Mouse (Mus musculus) embryonic fibroblast, embryonic 13.5 days (primary cell): ENCODE measurements around the gene Ablim1. TPM values are rescaled to one million over a fixed set of nuclear protein-coding genes. Genes with fewer than 3 reads are reported as not detected.
"Not testable (repeated sequence)": the region's sequence is repeated elsewhere in the genome, so short reads cannot be mapped to it uniquely, and the experiment has no call there.

Source experiments
- H3K27ac ChIP-seq: 2 replicates; pipeline ENCODE4 v1.5.1; 2012; ENCODE audit warnings: low read length, control low read depth, inconsistent platforms; ENCODE audit not compliant: insufficient read depth
- H3K4me1 ChIP-seq: 2 replicates; pipeline ENCODE4 v1.6.1; 2011; ENCODE audit warnings: low read length; ENCODE audit not compliant: control insufficient read depth, insufficient read depth
- H3K4me3 ChIP-seq: 2 replicates; pipeline ENCODE4 v1.5.1; 2011; ENCODE audit warnings: mild to moderate bottlenecking, control low read depth, low read length; ENCODE audit not compliant: insufficient read depth
- CTCF ChIP-seq: IDR thresholded peaks from 2 replicates; pipeline ENCODE4 v1.5.1; 2011; ENCODE audit warnings: mild to moderate bottlenecking, control low read depth, low read length, moderate library complexity, borderline replicate concordance; ENCODE audit not compliant: insufficient read depth
- POLR2A ChIP-seq: IDR thresholded peaks from 2 replicates; pipeline ENCODE4 v1.6.1; 2011; ENCODE audit warnings: low read depth, mild to moderate bottlenecking, control low read depth, low read length, moderate library complexity
- polyA plus RNA-seq: library from polyadenylated mRNA; stranded (reverse); fragments of >200 nt; gene quantifications from 2 replicates; pipeline ENCODE4 v1.2.4, GENCODE M21; 2011; ENCODE audit warnings: low read depth; ENCODE audit not compliant: missing spikeins, insufficient read length

Ablim1 gene
- polyA plus RNA-seq, 1 experiment = 24.0 TPM

DNA sequence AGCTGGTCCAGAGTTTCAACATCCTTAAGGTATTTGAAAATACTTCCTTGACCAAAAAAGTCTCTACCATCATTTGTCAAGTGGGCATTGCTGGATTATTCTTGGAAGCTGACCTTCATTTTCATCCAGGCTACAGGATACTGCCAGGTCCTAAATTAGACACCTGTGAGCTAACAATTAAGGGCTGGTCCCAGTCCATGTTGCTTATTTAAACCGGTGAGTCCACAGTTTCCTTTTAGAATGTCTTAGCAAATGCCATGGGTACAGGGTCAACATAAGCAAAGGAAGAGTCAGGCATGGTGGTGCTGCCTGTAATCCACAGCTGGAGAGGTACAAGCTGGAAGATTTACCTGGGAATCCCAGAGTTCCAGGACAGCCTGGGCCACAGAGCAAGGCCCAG is 173.8 kb downstream of the Ablim1 start:
- Histone ChIP-seq H3K4me1 (peaks cover 8% of the 10 kb centered on the region), H3K4me3 (no peak overlapping the region), H3K27ac (no peak overlapping the region)
- TF ChIP-seq CTCF (no peak), POLR2A (no peak)

DNA sequence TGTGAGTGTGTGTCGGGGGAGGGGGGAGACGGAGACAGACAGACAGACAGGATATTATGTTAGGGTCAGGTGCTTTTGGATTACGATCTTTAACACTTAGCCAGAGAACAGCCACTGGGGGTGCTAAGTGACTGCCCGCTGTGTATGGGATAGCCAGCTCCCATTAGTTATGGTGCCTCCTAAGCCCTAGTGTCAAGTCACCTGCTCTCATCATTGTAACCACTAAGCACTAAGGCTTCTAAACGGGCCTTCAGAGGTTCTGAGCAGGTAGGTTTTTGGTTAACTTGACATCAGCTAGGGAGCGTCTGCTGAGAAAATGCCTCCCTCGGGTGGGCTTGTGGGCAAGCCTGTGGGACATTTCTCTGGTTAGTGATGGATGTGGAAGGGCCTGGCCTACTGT is 174.6 kb downstream of the Ablim1 start:
- Histone ChIP-seq H3K27ac (no peak overlapping the region), H3K4me1 (peaks cover 8% of the 10 kb centered on the region), H3K4me3 (no peak overlapping the region)
- TF ChIP-seq POLR2A = no peak
- no peak for TF ChIP-seq CTCF

DNA sequence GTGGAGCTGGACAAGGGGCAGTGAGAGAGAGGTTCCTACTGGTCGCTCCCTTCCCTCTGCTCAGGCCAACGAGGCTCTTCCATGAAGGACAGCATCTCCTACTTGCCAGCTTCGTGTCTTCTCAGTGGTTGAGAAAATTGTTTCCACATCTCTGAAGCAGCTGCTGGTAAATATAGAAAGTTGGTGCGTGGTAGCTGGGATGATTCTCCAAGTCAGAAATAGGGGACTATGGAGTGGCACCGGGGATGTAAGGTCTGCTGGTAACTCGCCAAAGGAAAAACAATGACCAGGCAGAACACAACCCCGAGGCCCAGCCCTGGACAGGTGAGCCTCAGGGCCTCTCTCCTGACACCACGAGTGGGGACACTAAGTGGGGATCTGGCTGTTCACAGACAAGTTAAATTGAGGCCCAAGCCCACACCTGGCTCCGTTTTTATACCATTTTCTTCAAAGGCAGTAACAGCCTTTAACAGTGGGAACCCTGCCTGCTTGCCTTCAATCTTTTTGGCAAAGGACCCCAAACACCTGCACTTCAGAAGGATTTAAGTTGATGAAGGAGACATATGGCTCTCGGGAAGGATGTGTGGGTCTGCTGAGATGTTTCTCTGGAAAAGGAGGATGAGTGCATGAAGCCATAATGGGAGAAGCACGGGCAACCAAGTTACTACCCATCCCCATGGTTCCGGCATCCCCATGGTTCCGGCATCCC is 175.7 kb downstream of the Ablim1 start:
- TF ChIP-seq POLR2A (no peak), CTCF (no peak)
- Histone ChIP-seq H3K4me3 (no peak overlapping the region), H3K4me1 (peaks cover 8% of the 10 kb centered on the region), H3K27ac (no peak overlapping the region)

DNA sequence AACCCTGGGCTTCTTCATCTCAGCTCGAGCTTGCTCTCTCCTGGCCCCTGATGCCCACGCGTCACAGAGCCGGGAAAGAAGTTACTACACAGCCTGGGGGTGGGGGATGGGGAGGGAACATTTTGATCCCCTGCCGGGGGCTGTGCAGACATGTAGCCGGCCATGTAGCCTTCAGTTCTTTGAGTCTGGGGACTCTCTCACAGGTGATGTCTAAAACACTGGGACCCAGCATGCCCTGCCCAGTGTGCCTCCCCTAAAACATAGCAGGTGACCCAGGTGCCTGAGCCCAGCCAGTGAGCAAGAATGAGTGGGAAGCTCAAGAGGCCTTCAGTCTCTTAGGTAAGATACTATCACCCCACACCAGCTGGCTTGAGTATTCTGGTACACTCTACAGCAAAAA is 176.2 kb downstream of the Ablim1 start:
- peaks cover 8% of the 10 kb centered on the region for H3K4me1 ChIP-seq
- TF ChIP-seq POLR2A = no peak
- TF ChIP-seq CTCF = no peak
- H3K27ac ChIP-seq = no peak overlapping the region
- no peak overlapping the region for H3K4me3 ChIP-seq

DNA sequence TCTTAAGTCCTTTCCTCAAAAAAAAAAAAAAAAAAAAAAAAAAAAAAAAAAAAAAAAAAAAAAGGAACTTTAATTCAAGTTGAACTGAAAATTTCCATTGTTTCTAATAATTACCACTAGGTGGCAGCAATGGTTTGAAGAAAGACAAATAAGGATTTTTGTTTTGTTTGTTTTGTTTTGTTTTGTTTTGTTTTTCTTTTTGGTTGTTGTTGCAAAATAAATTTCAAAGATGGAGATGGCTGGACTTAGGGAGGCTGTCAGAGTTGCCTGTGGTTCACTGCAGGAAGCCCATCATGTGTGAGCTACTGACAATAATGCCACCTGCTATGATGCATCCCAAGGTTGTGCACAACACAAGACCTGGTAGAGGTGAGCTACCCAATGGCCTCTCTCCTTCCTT is 176.7 kb downstream of the Ablim1 start:
- Histone ChIP-seq H3K27ac (no peak overlapping the region), H3K4me1 (peaks cover 8% of the 10 kb centered on the region), H3K4me3 (no peak overlapping the region)
- TF ChIP-seq CTCF (no peak), POLR2A (no peak)

DNA sequence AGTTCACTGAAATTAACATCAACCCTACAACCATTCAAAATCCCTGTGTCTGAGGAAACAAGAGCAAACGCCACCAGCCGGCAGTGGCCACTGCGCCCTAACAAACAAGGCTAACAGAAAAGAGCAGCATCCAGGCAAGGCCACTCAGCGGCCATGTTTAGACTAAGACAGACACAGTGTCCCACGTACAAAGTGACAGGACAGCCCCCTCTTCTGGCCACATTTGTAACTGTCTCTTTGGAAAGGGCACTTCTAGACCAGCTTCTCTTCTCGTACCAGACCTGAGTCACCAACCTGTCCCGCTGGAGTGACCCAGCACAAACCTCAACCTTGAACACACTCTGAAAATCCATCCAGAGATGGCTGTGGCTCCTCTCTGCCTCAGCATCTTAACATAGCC is 178.5 kb downstream of the Ablim1 start:
- peak overlapping the region; percentile 36 for H3K27ac ChIP-seq
- H3K4me3 ChIP-seq = no peak overlapping the region
- H3K4me1 ChIP-seq = peaks cover 8% of the 10 kb centered on the region
- TF ChIP-seq CTCF (peak; percentile 55; the same call in 1 of the 2 replicates), POLR2A (no peak)

DNA sequence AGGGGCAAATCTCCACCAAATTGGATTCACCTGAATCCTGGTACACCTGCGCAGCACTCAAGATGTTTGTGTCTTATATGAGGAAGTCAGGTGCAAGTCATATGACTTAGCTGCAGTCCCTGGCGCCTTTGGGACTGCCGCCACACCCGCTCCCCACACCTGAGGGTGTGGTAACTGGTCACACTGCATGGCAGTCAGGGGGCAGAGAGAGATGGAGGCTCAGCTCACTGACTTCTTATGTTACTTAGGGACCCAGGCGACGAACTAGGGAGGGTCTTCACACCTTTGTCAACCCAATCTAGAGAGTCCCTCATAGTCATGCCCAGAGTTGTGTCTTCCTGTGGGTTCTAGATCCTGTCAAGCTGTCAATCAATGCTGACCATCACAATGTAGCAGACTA is 179.1 kb downstream of the Ablim1 start:
- not testable (repeated sequence) for H3K4me3 ChIP-seq, H3K27ac ChIP-seq, H3K4me1 ChIP-seq

DNA sequence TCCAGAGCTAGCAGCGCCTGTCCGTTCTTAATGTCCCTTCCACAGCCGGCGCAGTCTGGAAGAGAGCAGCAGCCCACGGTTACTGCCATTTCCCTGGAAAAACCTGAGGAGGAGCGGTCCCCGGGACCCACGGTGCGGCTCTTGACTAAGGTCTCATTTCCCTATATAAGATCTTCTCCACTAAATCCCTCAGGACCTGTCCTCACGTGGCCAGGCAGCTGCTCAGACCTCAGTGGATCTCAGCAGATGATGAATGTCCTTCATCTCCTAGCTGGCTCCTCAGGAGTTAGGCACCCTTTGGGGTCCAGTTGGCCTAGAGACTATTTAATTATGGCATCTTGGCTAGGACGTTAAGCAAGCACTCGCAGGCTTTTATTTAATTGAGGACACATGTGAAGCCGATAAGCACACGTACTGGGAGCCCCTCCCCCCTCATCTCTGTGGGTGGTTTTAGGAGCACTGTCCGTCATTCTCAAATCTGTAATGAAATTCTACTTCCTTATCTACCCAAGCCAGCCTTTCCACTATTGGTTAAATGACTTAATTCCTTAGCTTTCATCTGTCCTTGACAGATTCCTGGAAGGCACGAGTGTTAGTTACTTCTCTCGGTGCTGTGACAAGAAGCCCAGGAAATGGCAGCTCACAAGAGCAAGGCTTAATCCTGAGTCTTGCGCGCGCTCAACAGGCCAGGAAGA is 179.9 kb downstream of the Ablim1 start:
- no peak for TF ChIP-seq POLR2A
- no peak for TF ChIP-seq CTCF
- no peak overlapping the region for H3K27ac ChIP-seq
- H3K4me3 ChIP-seq = no peak overlapping the region

DNA sequence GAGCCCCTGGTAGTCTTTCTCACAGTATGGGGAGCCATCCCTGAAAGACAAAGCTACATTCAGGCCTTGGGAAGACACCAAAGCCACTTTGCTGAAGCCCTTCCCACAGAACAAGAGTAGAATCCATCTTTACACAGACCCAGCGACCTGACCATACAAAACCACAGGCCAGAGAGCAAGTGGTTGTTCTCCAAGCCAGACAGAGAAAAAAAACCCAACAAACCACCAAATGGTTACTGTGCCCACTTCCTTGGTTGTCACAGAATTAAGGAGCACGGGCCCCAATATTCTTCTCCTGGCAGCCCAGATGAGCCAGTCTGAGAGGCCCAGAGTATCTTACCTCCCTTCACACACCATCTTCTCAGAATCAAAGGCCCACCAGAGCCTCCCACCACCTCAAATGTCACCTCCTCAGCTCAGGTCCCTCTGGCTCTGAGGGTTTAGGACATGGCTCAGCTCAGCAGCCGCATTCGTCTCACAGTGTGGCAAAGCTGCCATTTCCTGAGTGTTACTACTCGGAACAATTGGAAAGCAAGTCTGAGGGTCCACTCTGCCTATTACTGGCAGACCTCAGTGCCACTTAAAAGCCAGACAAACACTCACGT is 181.7 kb downstream of the Ablim1 start:
- Histone ChIP-seq H3K4me3 (no peak overlapping the region), H3K4me1 (peaks cover 8% of the 10 kb centered on the region), H3K27ac (no peak overlapping the region)
- no peak for TF ChIP-seq POLR2A
- no peak for TF ChIP-seq CTCF

More for the DNA sequence above, 179.9 kb downstream of the Ablim1 start:
- H3K4me1 ChIP-seq = peaks cover 8% of the 10 kb centered on the region

DNA sequence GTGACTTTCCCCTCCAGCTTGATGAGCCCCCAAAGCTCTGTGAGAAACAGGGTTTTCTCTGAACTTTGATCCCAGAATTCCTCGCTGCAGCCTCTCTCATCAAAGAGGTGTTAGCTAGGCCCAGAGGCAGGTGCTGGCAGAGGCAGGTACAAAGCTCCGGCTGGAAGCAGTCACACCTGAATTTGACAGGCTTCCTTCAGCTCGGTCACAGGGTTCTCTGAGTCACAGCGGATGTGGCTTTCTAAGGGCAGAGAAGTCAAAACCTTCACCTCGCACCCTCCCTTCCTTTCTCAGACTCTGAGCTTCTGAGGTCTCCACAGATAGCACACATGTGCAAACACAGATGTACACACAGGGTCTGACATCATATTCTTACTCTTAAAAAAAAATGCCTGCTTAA is 182.4 kb downstream of the Ablim1 start:
- Histone ChIP-seq H3K4me1 (peaks cover 4% of the 10 kb centered on the region), H3K4me3 (no peak overlapping the region), H3K27ac (no peak overlapping the region)
- TF ChIP-seq CTCF = no peak
- no peak for TF ChIP-seq POLR2A
